Mouse (Mus musculus): ENCODE measurements around the gene Clasrp.

DNA sequence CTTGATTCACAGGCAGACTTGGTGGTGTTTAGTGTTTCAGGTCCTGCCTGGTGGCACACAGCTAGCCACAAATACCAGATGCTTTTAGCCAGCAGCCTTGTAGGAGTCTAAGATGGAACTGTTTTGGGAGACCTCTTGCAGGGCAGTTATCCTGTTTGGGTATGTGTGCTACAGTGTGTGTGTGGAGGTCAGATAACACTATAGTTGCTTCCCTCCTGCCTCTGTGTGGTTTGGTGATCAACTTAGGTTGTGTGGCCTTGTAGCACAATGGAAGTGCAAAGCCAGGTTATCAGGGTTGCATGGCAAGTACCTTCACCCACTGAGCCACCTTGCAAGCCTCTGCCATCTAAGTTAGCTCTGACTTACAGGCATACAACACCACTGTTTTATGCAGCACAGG is 28.4 kb upstream of the Clasrp start:
- TF ChIP-seq CTCF (IDR thresholded peaks at IDR 0.05; ENCODE audit: extremely low read depth, insufficient read length, insufficient replicate concordance, low read depth, low read length) (no peak), POLR2A (IDR thresholded peaks at IDR 0.05; ENCODE audit: low read depth, low read length) (no peak)

All from small intestine, adult 2 months (tissue).